Mouse (Mus musculus): ENCODE results near the gene Sytl3. TPM values are rescaled to one million over a fixed set of nuclear protein-coding genes. Genes with fewer than 3 reads are reported as not detected.

The Sytl3 gene
- polyA plus RNA-seq, 1 experiment from 2014 or later = 0.24 TPM

DNA sequence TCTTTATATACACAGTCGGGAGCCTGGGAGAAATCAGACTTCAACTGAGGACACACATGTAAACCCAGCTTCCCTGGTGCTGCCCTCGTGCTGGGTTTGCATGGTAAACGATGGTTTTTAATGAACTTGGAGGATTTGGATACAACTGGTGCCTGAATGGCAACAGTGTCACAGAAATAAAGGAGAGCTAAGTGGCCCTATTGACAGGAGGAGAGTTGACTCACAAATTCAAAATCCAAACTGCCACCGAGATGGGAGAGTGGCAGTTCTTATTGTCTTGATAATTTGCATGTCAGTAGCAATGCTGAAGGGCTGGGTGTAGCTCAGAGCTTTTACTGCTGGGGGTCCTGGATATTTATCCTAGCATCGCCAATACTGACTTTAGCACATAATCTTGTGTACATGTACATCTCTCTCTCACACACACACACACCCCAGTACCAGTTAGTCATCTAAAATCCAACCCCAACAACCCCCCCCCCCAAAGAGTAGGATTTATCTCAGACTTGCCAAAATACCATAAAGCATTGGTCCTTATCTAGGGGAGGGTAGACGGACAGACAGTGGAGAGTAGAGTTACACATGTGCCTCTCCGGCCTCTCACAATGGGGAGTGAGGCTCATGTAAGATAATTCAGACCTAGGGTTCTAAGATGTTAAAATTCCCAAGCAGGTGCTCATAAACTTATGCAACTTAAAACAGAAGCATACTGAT is 104.8 kb downstream of the Sytl3 start:
- peaks cover 3% of the 10 kb centered on the region for H3K36me3 ChIP-seq (replicated peaks)
- DNase-seq (ENCODE audit: extremely low spot score, low spot score) = no peak
- WGBS = 42% methylated on average over 7 of the region's 7 CpGs
- H3K27me3 ChIP-seq (ENCODE audit: poor library complexity, severe bottlenecking) = no peaks in the 10 kb centered on the region
- 0 out of 2 replicates have a peak overlapping the region, but pooled peaks have one; percentile 48 for H3K27ac ChIP-seq
- H3K4me3 ChIP-seq = no peak overlapping the region
- peaks cover 70% of the 10 kb centered on the region for H3K4me1 ChIP-seq
- H3K9me3 ChIP-seq = no peaks in the 10 kb centered on the region

DNA sequence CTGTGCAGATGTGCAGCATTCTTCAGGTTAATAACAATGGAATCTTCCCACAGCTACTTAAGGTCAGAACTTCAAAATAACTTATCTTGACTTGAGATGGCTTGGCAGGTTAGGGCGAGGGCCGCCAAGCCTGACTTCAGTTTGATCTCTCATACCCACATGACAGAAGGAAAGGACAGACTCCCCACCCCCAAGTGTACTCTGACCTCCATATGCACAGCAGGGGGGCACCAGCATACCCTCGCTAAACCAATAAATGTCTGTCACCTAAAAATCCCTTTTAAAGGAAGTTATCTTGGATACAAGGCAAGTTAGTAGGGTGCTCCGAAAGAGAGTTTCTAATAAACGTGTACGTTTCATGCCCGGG is 105.3 kb downstream of the Sytl3 start:
- no peak overlapping the region for H3K4me3 ChIP-seq
- H3K36me3 ChIP-seq (replicated peaks) = no peaks in the 10 kb centered on the region
- WGBS = 76% methylated on average over 7 of the region's 7 CpGs
- H3K27ac ChIP-seq = 0 out of 2 replicates have a peak overlapping the region, but pooled peaks have one; percentile 48
- DNase-seq (ENCODE audit: extremely low spot score, low spot score) = no peak
- H3K9me3 ChIP-seq = no peaks in the 10 kb centered on the region
- H3K4me1 ChIP-seq = peaks cover 72% of the 10 kb centered on the region
- no peaks in the 10 kb centered on the region for H3K27me3 ChIP-seq (ENCODE audit: poor library complexity, severe bottlenecking)

DNA sequence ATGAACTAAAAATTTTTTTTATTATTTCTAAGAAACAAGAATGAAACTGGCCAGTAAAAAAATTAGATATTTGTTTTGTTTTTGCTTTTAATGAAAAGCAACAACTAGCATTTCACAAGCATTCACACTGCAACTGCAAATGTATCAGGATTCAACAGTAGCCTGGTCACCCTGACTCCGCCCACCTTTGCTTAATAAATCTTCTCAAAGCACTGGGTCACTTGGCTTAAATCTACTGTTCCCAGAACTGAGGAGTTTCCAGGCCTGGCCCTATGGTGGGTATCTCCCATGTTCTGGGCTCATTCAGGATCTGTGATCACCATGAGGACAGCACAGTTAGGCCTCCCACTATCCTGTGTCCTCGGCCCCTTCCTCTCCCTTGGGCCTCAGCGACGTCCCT is 105.8 kb downstream of the Sytl3 start:
- no peak for DNase-seq (ENCODE audit: extremely low spot score, low spot score)
- no peaks in the 10 kb centered on the region for H3K9me3 ChIP-seq
- no peaks in the 10 kb centered on the region for H3K36me3 ChIP-seq (replicated peaks)
- H3K4me3 ChIP-seq = no peak overlapping the region
- 79% methylated on average over 4 of the region's 4 CpGs for WGBS
- H3K27me3 ChIP-seq (ENCODE audit: poor library complexity, severe bottlenecking) = no peaks in the 10 kb centered on the region
- H3K27ac ChIP-seq = peak overlapping the region; percentile 76
- H3K4me1 ChIP-seq = peaks cover 70% of the 10 kb centered on the region

DNA sequence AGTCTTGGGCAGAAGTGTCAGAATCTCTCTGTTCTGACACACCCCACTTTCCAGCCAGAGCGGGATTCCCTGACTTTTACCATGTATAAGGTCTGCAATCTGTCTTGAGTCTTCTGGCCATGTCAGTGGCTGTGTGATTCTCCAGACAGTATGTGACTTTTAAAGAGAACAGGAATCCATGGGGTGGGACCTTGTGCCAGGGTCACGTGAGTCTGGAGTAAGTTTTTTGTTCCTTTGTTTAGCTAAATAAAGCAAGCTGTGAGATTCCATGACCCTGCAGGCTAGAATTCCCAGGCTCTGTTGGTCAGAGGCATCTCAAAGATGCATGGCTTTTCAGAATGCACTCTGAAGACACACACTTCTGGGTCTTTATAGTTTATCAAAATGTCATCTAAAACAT is 107.0 kb downstream of the Sytl3 start:
- H3K27ac ChIP-seq = peak overlapping the region; percentile 76

DNA sequence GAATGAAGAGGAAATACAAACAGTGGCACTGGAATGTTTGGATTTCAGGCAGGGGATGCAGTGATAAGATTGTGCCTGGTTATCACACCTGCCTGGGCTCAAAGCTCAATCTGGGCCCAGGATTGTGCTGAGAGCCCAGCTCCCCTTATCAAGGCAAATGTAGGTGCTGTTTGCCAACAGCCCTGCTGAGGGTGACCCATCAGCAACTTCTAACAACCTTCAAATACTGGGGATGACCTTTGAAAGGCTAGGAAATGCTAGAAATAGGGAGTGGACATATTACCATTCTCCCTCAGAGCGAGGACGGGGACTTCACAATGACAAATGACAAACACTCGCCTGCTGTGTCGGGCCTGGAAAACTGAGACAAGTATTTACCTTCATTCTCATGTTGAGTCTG is 107.9 kb downstream of the Sytl3 start:
- 94% methylated on average over 4 of the region's 4 CpGs for WGBS
- peak overlapping the region; percentile 76; the same call in 1 of the 2 replicates for H3K27ac ChIP-seq
- H3K4me1 ChIP-seq = peaks cover 70% of the 10 kb centered on the region
- no peaks in the 10 kb centered on the region for H3K9me3 ChIP-seq
- H3K27me3 ChIP-seq (ENCODE audit: poor library complexity, severe bottlenecking) = no peaks in the 10 kb centered on the region
- H3K36me3 ChIP-seq (replicated peaks) = no peaks in the 10 kb centered on the region
- DNase-seq (ENCODE audit: extremely low spot score, low spot score) = no peak
- H3K4me3 ChIP-seq = no peak overlapping the region

More for the DNA sequence above, 107.0 kb downstream of the Sytl3 start:
- no peaks in the 10 kb centered on the region for H3K27me3 ChIP-seq (ENCODE audit: poor library complexity, severe bottlenecking)
- no peak overlapping the region for H3K4me3 ChIP-seq
- no peak for DNase-seq (ENCODE audit: extremely low spot score, low spot score)
- WGBS = 36% methylated on average over 2 of the region's 2 CpGs
- H3K9me3 ChIP-seq = no peaks in the 10 kb centered on the region
- H3K36me3 ChIP-seq (replicated peaks) = no peaks in the 10 kb centered on the region
- H3K4me1 ChIP-seq = peaks cover 62% of the 10 kb centered on the region

DNA sequence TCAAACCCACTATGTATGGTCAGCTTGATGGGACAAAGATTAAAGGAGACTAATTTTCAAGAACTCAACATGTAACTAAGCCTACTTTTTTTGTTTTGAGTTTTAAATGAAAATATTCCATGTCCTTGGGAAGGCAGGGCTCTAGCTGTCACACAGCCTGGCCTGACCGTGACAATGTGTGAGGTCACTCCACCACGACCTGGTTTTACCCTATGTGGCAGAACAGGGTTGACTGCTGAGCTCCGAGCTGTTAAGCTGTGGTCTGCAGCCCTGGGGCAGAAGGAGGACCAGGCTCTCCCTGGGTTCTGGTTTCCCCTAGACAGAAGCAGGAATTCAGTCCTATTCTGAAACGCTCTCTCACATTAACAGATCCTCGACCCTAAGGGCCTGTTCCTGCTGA is 108.9 kb downstream of the Sytl3 start:
- no peak overlapping the region for H3K27ac ChIP-seq
- H3K4me1 ChIP-seq = peaks cover 71% of the 10 kb centered on the region
- no peak for DNase-seq (ENCODE audit: extremely low spot score, low spot score)
- H3K27me3 ChIP-seq (ENCODE audit: poor library complexity, severe bottlenecking) = no peaks in the 10 kb centered on the region
- H3K4me3 ChIP-seq = no peak overlapping the region
- H3K36me3 ChIP-seq (replicated peaks) = no peaks in the 10 kb centered on the region
- no peaks in the 10 kb centered on the region for H3K9me3 ChIP-seq
- WGBS = 69% methylated on average over 5 of the region's 5 CpGs

DNA sequence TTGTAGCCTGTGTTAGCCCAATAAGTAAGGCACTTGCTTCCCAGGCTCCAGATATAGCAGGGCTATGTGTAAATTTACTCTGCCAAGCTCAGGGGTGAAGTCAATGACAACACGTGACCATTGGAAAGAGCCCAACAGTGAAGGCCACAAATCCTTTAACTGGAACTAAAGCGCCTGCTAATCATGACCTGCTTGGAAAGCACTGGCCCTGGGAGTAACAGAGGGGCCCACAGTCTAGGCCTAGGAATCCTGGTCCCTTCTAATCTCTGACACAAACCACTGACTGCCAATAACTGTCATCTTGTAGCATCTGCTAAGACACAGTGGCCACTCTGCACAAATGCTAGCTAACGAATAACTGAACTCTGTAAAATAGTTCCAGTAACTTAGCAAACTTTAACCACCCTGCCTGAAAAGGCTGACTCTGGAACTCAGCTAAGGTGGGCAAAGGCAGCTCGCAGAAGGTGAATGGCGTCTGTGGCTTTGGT is 109.5 kb downstream of the Sytl3 start:
- Histone ChIP-seq H3K27ac (no peak overlapping the region), H3K9me3 (no peaks in the 10 kb centered on the region), H3K4me1 (peaks cover 68% of the 10 kb centered on the region), H3K4me3 (no peak overlapping the region), H3K36me3 (replicated peaks) (0 out of 2 replicates have a peak, but pooled peaks cover under 1% of the 10 kb centered on the region), H3K27me3 (ENCODE audit: poor library complexity, severe bottlenecking) (no peaks in the 10 kb centered on the region)
- WGBS = 89% methylated on average over 5 of the region's 5 CpGs
- DNase-seq (ENCODE audit: extremely low spot score, low spot score) = no peak

DNA sequence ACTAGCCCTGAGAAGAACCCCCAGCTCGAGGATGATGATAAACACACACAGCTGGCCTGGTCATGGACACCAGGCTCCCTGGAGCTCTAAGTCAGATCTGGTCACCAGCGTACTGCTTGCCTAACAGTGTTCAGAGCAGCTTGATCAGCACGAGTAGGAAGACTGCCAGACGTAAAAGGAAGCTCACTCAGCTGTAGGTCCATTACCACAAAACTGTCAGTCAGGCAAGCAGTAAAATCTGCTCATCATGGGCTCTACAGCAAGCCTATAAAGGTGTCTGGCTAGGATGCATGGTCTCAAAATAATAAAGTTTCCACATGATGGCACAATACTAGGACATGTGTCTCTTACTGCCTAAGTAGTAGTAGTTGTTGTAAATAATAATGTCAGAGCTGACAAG is 110.7 kb downstream of the Sytl3 start:
- H3K27me3 ChIP-seq (ENCODE audit: poor library complexity, severe bottlenecking) = no peaks in the 10 kb centered on the region
- WGBS = 80% methylated on average over 4 of the region's 4 CpGs
- H3K4me3 ChIP-seq = no peak overlapping the region
- peaks cover 10% of the 10 kb centered on the region; the same call in 1 of the 2 replicates for H3K36me3 ChIP-seq (replicated peaks)
- no peak for DNase-seq (ENCODE audit: extremely low spot score, low spot score)
- no peaks in the 10 kb centered on the region for H3K9me3 ChIP-seq
- H3K4me1 ChIP-seq = peaks cover 60% of the 10 kb centered on the region
- H3K27ac ChIP-seq = no peak overlapping the region

DNA sequence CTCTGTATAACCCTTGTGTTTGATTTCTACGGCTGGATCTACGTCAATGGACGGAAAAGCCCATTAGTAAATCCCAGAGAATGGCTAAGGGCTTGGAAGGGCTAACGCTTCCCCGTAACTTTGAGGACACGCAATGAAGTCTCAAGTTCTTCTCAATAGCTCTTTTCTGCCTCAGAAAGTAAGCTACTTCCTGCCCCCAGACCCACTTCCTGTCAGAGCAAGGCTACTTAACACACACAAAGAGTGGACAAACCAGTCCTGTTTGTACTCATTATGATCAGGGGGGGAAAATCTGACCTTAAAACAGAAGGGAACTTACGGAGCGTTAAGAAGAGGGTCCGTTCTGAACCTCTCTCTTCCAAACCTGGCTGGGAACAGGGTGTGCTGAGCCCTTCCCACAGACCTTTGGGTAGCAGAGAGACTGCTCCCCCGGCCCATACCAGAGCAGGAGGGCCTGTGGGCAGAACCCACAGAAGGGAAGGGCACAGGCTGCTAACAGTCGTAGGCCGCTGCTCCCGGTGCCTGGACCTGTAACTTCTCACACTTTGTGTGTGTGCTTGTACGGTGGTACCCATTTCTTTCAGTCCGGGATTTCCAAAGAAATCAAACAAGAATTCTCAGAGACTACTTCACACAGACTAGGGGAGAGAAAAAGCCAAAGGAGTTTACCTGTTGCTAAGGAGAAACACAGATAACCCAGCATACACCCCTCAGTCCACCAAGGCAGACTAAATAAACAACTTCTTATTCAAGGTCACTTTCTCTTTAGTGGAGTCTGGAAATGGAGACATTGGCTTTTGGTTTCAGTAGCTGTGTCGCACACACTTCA is 113.0 kb downstream of the Sytl3 start:
- Histone ChIP-seq H3K4me3 (no peak overlapping the region), H3K27me3 (ENCODE audit: poor library complexity, severe bottlenecking) (no peaks in the 10 kb centered on the region), H3K9me3 (no peaks in the 10 kb centered on the region), H3K27ac (peak overlapping the region; percentile 72), H3K36me3 (replicated peaks) (peaks cover 19% of the 10 kb centered on the region), H3K4me1 (peaks cover 56% of the 10 kb centered on the region)
- 84% methylated on average over 16 of the region's 16 CpGs for WGBS
- DNase-seq (ENCODE audit: extremely low spot score, low spot score) = no peak

DNA sequence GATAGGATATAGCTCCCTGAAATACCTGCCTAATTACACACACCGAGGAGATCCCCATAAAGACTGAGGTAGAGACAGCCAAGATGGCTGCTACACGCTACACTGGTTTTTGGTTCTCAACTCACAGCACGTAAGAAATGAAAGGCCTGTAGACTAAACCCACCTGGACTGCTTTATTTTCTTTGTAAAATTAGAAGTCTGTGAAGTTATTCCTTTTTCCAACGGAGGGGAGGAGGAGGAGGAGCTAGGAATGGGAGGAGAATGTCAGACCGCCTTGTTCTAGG is 113.5 kb downstream of the Sytl3 start:
- peaks cover 19% of the 10 kb centered on the region for H3K36me3 ChIP-seq (replicated peaks)
- WGBS = 81% methylated on average over 5 of the region's 5 CpGs
- no peak overlapping the region for H3K27ac ChIP-seq
- no peaks in the 10 kb centered on the region for H3K9me3 ChIP-seq
- no peak for DNase-seq (ENCODE audit: extremely low spot score, low spot score)
- no peak overlapping the region for H3K4me3 ChIP-seq
- H3K4me1 ChIP-seq = peaks cover 61% of the 10 kb centered on the region
- H3K27me3 ChIP-seq (ENCODE audit: poor library complexity, severe bottlenecking) = no peaks in the 10 kb centered on the region

DNA sequence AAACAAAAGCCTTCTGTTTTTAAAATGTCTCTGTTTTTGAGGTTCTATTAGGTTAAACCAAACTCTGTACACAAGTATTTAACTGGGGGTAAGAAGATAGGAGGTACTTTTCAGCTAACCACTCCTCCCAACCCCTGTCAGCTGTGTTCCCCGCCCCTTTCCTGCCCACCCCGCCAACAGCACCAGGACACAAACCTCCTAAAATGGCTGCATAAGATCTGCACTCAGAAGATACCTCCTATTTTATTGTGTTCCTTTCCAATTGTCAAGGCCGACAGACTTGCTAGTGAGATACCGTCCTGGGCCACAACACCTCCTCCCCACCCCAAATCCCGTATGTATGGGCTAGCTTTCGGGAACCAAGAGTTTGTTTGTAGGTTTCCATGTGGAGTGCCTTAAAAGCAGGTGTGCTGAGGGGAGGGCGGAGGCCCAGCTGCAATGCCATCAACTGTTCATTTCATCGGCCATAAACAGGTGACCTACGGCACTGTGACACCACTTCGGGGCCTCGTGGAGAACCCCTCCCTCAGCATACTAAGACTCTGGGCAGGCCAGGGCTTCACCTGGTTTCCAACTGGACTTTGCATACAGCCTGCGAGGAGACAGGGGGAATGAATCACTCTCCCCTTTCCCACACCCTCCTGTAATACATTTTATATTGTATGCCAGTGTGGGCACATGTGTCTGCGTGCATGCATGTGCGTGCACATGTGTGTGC is 114.5 kb downstream of the Sytl3 start:
- DNase-seq (ENCODE audit: extremely low spot score, low spot score) = no peak
- Histone ChIP-seq H3K4me3 (no peak overlapping the region), H3K4me1 (peaks cover 61% of the 10 kb centered on the region), H3K36me3 (replicated peaks) (peaks cover 19% of the 10 kb centered on the region), H3K27me3 (ENCODE audit: poor library complexity, severe bottlenecking) (no peaks in the 10 kb centered on the region), H3K9me3 (no peaks in the 10 kb centered on the region), H3K27ac (no peak overlapping the region)
- 90% methylated on average over 14 of the region's 14 CpGs for WGBS

DNA sequence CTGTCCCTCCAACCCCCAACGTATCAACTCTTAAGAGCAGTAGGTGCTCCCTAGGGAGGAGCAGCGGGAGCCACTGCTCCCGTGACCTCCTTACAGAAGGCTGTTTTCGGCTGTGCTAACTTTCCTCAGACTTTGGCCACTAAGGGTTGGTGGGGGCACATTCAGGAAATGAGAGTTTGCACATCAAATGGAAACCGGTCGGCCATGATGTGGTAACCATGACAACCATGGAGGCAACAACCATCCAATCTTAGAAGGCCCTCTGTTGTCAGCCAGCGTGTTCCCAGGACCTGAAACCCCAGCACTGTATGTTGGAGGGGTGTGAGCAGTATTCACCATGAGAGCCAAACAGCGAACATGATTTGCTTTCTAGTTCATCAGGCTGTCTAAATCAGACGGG is 116.3 kb downstream of the Sytl3 start:
- WGBS = 81% methylated on average over 9 of the region's 9 CpGs
- H3K4me1 ChIP-seq = peaks cover 69% of the 10 kb centered on the region
- H3K27ac ChIP-seq = no peak overlapping the region
- H3K4me3 ChIP-seq = no peak overlapping the region
- peaks cover 19% of the 10 kb centered on the region for H3K36me3 ChIP-seq (replicated peaks)
- no peak for DNase-seq (ENCODE audit: extremely low spot score, low spot score)
- no peaks in the 10 kb centered on the region for H3K9me3 ChIP-seq
- H3K27me3 ChIP-seq (ENCODE audit: poor library complexity, severe bottlenecking) = peaks cover 12% of the 10 kb centered on the region
